Mouse (Mus musculus) retina, embryonic 14.5 days (tissue): ENCODE measurements at regions not wholly inside any gene's neighbourhood (a gene's known extent, or its start where the extent isn't known, plus 50 kb on each side); places are given as distances from the start of the nearest gene placed in this dataset.

ENCODE experiments used
- DNase-seq: peaks from one replicate; pipeline ENCODE4 v3.0.0-alpha.2; 2015; ENCODE audit warnings: low spot score

- DNase-seq: no peak
Measured at GRCm38 (mm10) chr6:25321446-25321845, 365.3 kb upstream of the Tmem229a start.

- no peak for DNase-seq
Measured at GRCm38 (mm10) chr6:25320291-25320844, 364.3 kb upstream of the Tmem229a start.

DNA sequence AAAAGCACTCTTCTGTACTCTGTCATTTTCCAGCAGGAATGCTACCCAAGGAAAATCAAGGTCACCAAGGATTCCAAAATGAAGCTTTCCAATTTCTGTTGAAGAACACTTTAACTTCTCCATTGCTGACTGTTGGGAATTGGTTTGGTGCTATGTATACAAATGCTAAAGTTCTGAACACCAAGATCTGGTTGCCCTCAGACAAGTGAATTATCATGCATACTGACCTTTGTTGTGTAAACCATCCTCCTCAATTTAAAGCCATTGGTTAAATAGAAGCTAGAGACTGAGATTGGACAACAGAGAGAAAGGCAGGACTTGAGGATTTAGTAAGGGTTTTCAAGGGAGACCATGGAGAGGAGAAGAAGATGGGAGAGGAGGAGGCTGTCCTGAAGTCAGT lies 351.4 kb upstream of the Tmem229a start:
- no peak for DNase-seq

GRCm38 (mm10) chr6:25304844-25305504 lies 348.9 kb upstream of the Tmem229a start:
- no peak for DNase-seq

- no peak for DNase-seq
Measured at GRCm38 (mm10) chr6:25291613-25292012, 335.5 kb upstream of the Tmem229a start.

DNA sequence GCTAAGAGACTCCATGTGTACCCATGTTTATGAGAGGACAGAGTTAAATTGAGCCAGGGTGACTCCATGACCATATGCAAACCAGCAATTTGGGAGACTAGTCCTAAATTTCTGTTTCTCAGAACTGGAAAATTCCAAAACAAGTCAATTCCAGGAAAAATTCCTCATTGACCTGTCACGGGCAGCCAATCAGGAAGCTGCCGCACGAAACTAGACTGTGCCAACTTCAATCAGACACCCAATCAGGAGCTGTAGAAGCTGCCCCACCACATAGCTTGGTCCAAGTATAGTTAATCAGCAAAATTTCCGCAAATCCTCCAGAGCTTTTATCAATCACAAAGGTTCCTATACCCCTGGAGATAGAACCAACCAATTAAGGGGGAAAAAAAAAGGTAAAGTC lies 331.5 kb upstream of the Tmem229a start:
- no peak for DNase-seq

DNA sequence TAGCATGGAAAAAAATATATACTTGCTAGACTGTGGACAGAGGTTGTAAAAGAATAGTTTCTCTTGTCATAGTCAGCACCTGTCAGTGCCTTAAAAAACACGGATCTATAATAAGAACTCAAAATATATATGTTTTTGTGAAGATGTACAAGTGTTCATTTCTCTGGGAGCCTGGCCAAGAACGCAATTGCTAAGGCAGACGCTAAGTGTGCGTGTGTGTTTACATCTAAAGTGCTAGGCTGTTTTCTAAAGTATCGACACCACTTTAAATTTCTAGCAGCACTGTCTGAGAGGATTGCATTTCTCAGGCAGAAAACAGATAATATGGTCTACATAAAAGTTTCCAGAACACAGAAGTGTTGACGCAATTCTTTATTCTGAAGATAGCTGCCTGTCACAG lies 330.2 kb upstream of the Tmem229a start:
- DNase-seq: no peak

DNA sequence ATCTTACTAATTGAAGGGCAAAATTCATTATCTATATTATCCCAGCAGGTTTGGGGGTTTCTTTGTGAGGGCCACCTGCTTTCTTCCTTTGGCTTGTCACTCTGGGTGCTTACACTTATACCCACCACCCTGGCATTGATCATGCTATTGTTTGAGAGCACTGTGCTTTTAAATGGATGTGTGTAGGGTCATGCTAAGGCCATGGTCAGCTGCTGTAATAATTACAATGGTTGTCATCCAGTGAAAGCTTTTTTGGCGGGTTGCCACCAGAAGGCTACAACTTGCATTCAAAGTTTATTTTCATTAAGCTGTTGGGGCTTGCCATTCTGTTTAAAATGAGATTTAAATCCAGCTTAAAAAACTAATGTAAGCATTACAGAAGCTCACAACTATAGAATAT lies 322.4 kb upstream of the Tmem229a start:
- DNase-seq: peak; percentile 54

- DNase-seq: peak; percentile 48
Measured at GRCm38 (mm10) chr6:25277703-25278447, 321.8 kb upstream of the Tmem229a start.

DNA sequence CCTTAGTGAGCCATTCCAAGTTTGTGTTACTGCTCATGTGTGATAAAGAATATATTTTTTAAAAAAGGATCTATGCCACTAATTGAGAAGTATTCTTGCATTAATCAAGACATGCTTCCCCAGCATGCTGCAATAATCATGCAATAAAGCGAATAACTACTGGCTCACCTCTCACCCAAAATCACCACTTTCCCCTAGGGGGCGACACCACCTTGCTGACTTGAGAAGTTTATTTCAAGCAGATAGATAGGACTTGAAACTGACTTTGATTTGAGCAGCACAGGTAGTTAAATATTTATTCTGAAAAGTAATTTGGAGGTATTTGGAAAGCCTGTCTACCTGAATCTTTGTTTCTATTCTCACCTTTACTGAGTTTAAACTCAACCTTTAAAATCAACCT lies 320.1 kb upstream of the Tmem229a start:
- DNase-seq: peak; percentile 62

- DNase-seq: no peak
Measured at GRCm38 (mm10) chr6:25260559-25260958, 304.5 kb upstream of the Tmem229a start.

GRCm38 (mm10) chr6:25255762-25256161 lies 299.7 kb upstream of the Tmem229a start:
- DNase-seq: no peak

DNA sequence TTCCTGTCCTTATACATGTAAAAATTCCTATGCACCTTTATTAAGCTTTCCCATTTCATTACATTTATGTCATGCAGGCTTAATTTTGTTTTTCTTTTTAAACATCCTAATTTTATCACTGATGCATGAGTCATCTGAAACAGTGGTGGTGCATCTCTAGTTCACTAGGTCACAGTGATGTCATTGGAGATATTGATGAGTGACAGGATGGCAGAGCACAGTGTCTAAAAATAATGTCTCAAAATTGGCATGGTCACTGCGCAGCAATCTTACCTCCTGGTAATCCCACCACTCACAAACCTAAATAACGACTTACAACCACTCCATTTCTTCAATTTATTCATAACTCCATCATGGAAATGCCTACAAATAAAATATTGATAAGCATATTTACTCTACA lies 280.9 kb upstream of the Tmem229a start:
- peak; percentile 39 for DNase-seq

DNA sequence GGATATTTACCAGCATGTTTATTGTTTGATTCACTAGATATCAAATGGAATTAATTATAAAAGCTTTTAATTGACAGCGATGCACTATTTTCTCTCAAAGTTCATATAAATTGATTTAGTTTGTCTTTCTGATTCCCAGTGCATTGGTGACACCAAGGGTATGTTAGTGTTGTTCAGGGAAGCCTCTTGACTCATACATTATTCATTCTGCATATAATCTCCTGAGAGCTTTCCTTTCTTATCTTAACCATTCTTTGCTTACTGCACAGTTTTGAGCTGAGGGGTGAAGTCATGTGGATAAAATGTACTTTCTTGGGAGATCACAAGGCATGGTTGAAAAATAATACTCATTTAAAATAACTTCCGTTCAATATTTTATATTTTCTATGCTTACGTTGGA lies 280.5 kb upstream of the Tmem229a start:
- DNase-seq: peak; percentile 49
